ENCODE assay signal across 8 mouse cellular contexts in the genomic region with DNA sequence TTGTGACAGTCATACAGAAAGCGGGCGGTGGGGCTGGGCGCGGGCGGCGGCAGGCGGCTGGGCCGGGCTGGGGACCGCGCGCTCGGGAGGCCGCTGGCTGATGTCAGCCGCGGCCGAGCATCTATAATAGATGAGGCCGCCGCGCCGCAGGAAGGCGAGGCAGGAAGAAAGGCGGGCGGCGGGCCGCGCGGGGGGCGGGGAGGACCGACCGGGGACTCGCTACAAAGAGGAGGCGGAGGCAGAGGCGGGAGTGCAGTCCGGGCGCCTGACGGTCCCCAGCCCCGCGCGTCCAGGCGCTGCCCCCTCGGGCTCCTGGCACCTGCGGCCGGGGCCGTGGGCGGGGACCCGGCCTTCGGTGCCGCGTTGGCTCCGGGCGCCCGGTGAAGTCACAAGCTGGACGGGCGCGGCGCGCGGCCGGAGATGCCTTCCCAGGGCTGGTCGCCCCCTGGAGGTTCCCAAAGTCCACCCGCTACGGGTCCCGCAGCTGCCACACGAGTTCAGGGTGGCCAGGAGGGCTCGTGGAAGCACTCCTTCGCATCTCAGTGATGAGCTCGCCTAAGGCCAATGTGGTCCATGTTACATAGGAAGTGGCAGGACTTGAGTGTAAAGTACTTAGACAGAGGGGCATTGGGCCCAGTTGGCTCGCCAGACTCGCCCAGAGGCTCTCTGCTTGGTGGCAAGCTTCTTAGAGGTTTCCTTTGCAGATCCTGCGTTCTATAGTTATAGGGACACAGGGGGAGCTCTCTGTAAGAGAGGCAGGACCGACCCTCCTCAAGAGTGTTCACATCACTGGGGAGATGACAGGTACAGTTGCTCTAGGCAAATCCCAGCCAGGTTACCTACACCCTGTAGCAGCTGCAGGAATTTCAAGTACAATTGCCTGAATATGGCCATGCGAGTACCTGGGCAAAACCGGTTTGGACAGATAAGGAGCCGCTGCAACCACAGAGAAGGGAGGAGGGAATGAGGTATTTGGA. TPM values are rescaled to one million over a fixed set of nuclear protein-coding genes. Genes with fewer than 3 reads are reported as not detected.
DNase-seq lines count a peak whose midpoint lies in the region; ATAC-seq and TF ChIP-seq lines count a peak whose summit lies in the region.

A gene (minus strand): TSS at position 390 of the 977 bp plus-strand sequence.

- H3K79me2 ChIP-seq in heart, adult 2 months (replicated peaks; ENCODE audit: control insufficient read depth, insufficient read depth, low read length) = no peaks in the 10 kb centered on the region

- WGBS in heart, adult 2 months = 6% methylated on average over 68 of the region's 74 CpGs
- 2% methylated on average over 71 of the region's 74 CpGs for WGBS in limb, embryonic 12.5 days
- 1% methylated on average over 73 of the region's 74 CpGs for WGBS in midbrain, embryonic 15.5 days
- WGBS in stomach, postnatal 0 days = 4% methylated on average over 73 of the region's 74 CpGs

- H3K4me1 ChIP-seq in heart, adult 2 months (ENCODE audit: control insufficient read depth, insufficient read depth, low read length) = peaks cover 12% of the 10 kb centered on the region
- peaks cover 28% of the 10 kb centered on the region for H3K4me1 ChIP-seq in limb, embryonic 12.5 days (replicated peaks)
- H3K4me1 ChIP-seq in midbrain, embryonic 15.5 days = peaks cover 66% of the 10 kb centered on the region
- peaks cover 6% of the 10 kb centered on the region for H3K4me1 ChIP-seq in stomach, postnatal 0 days (replicated peaks; ENCODE audit: control insufficient read depth, insufficient read depth)

- H3K27ac ChIP-seq in heart, adult 2 months = peak within 1 kb of the TSS; percentile 83
- H3K27ac ChIP-seq in limb, embryonic 12.5 days = peak within 1 kb of the TSS; percentile 41; the same call in 1 of the 2 replicates
- peak within 1 kb of the TSS; percentile 93 for H3K27ac ChIP-seq in midbrain, embryonic 15.5 days
- H3K27ac ChIP-seq in stomach, postnatal 0 days (replicated peaks) = peak within 1 kb of the TSS; percentile 45

- DNase-seq in spleen, adult 18-20 months = peak; percentile 32 to 46
- no peak for DNase-seq in spleen, adult 12 weeks (ENCODE audit: low spot score)
- peak; percentile 77 for DNase-seq in embryo, embryonic 9.5 days (ENCODE audit: extremely low spot score)
- peak; percentile 87 to 88 for DNase-seq in heart, adult 2 months
- peak; percentile 64 for DNase-seq in kidney, adult 11 months
- peak; percentile 73 for DNase-seq in stomach, postnatal 0 days (ENCODE audit: low spot score)

- H3K9me3 ChIP-seq in limb, embryonic 12.5 days = no peaks in the 10 kb centered on the region
- no peaks in the 10 kb centered on the region for H3K9me3 ChIP-seq in midbrain, embryonic 15.5 days
- H3K9me3 ChIP-seq in stomach, postnatal 0 days (ENCODE audit: control insufficient read depth, low read length) = no peaks in the 10 kb centered on the region

- H3K4me2 ChIP-seq in limb, embryonic 12.5 days = peak within 1 kb of the TSS; percentile 94
- H3K4me2 ChIP-seq in midbrain, embryonic 15.5 days = peak within 1 kb of the TSS; percentile 81
- H3K4me2 ChIP-seq in stomach, postnatal 0 days (replicated peaks; ENCODE audit: low read depth) = peak within 1 kb of the TSS; percentile 94

- TF ChIP-seq CTCF in heart, adult 2 months (IDR thresholded peaks at IDR 0.05) = peak; percentile 73
- peak; percentile 51; the same call in 1 of the 2 replicates for TF ChIP-seq CTCF in stomach, postnatal 0 days (IDR thresholded peaks at IDR 0.05; ENCODE audit: low read depth)

- TF ChIP-seq POLR2A in heart, adult 2 months (IDR thresholded peaks at IDR 0.05; ENCODE audit: insufficient read depth, low read depth, low read length) = no peak

- H3K4me3 ChIP-seq in heart, adult 2 months = peak within 1 kb of the TSS; percentile 71
- H3K4me3 ChIP-seq in limb, embryonic 12.5 days (replicated peaks) = peak within 1 kb of the TSS; percentile 68
- peak within 1 kb of the TSS; percentile 58 for H3K4me3 ChIP-seq in midbrain, embryonic 15.5 days
- peak within 1 kb of the TSS; percentile 57 for H3K4me3 ChIP-seq in stomach, postnatal 0 days (ENCODE audit: low read depth, low read length)

- H3K9ac ChIP-seq in heart, adult 2 months (ENCODE audit: low read depth, low read length) = peak within 1 kb of the TSS; percentile 92
- H3K9ac ChIP-seq in limb, embryonic 12.5 days (replicated peaks) = peak within 1 kb of the TSS; percentile 81
- H3K9ac ChIP-seq in midbrain, embryonic 15.5 days = peak within 1 kb of the TSS; percentile 84
- H3K9ac ChIP-seq in stomach, postnatal 0 days (ENCODE audit: low read length) = peak within 1 kb of the TSS; percentile 63

- intact Hi-C loops in heart, adult 2 months (cut with DNase I) = loop anchor here (2.0 to 5.0 kb wide), 2 partner anchors 60 to 115 kb away; no protein-coding TSS in a partner anchor

- no peak for TF ChIP-seq EP300 in heart, adult 2 months (IDR thresholded peaks at IDR 0.05; ENCODE audit: insufficient read depth, low read depth, low read length)
- TF ChIP-seq EP300 in stomach, postnatal 0 days (optimal IDR thresholded peaks at IDR 0.05) = no peak

- H3K36me3 ChIP-seq in heart, adult 2 months (ENCODE audit: control insufficient read depth, insufficient read depth, low read length) = no peaks in the 10 kb centered on the region
- no peaks in the 10 kb centered on the region for H3K36me3 ChIP-seq in limb, embryonic 12.5 days
- H3K36me3 ChIP-seq in midbrain, embryonic 15.5 days (replicated peaks) = no peaks in the 10 kb centered on the region
- no peaks in the 10 kb centered on the region for H3K36me3 ChIP-seq in stomach, postnatal 0 days (ENCODE audit: control insufficient read depth, insufficient read depth, low read length)

- ATAC-seq in limb, embryonic 12.5 days (ENCODE audit: insufficient number of reproducible peaks, insufficient read depth, low FRiP score, low TSS enrichment, low read depth) = peak; percentile 8; the same call in 1 of the 2 replicates
- ATAC-seq in midbrain, embryonic 15.5 days (replicated peaks) = peak; percentile 40
- peak; percentile 53 for ATAC-seq in stomach, postnatal 0 days (ENCODE audit: low FRiP score, low TSS enrichment)

- no peaks in the 10 kb centered on the region for H3K27me3 ChIP-seq in heart, adult 2 months (ENCODE audit: control insufficient read depth, insufficient read depth, low read length)
- H3K27me3 ChIP-seq in limb, embryonic 12.5 days = peaks cover 44% of the 10 kb centered on the region
- H3K27me3 ChIP-seq in midbrain, embryonic 15.5 days (replicated peaks) = no peaks in the 10 kb centered on the region
- H3K27me3 ChIP-seq in stomach, postnatal 0 days (ENCODE audit: control insufficient read depth, insufficient read depth, low read length) = no peaks in the 10 kb centered on the region

RNA-seq across cellular contexts. Expression of the gene that starts here (rescaled TPM):
- total RNA-seq in heart, adult 2 months (2021) = 10 to 100 TPM; 10.1 to 11.6 TPM
- polyA plus RNA-seq in heart, adult 2 months (2012; rRNA removed) = 16.4 and 17.2 TPM in 2 replicates
- 7.6 and 8.0 TPM in 2 replicates for polyA plus RNA-seq in limb, embryonic 12.5 days (2016; fragmentation: Nextera tagmentation; extraction: Ambion mirVana)
- 34.7 and 35.1 TPM in 2 replicates for polyA plus RNA-seq in midbrain, embryonic 15.5 days (2015; fragmentation: Nextera tagmentation; extraction: Ambion mirVana)
- polyA plus RNA-seq in stomach, postnatal 0 days (2015; fragmentation: Nextera tagmentation; extraction: Ambion mirVana) = 4.9 and 5.4 TPM in 2 replicates

Comparison
In these comparisons a context has a peak if more than half of its experiments do, and no peak if none do; other contexts are left out.
1. H3K27ac ChIP-seq: peak in every context shown above with its lines; median percentile 93 in midbrain, embryonic 15.5 days; 83 in heart, adult 2 months; 45 in stomach, postnatal 0 days; 41 in limb, embryonic 12.5 days.